Mouse (Mus musculus) layer of hippocampus, adult 2 months (tissue): Measurements from ENCODE around the gene Dennd6a. TPM values are rescaled to one million over a fixed set of nuclear protein-coding genes. Genes with fewer than 3 reads are reported as not detected.
A peak's percentile ranks its signal among the peaks of the same experiment; 100 is the strongest.

Experiments
- DNase-seq, 2 experiments: peaks; one replicate each; pipeline ENCODE4 v3.0.0; 2022; ENCODE audit warnings: low spot score in 2 of 2
- H3K27ac ChIP-seq: fragments of 200-600 bp; 2 replicates; pipeline ENCODE4 v1.8.1; 2022
- H3K4me3 ChIP-seq: fragments of 200-600 bp; 2 replicates; pipeline ENCODE4 v1.8.1; 2022; ENCODE audit warnings: mild to moderate bottlenecking
- CTCF ChIP-seq: fragments of 200-600 bp; conservative IDR thresholded peaks from 2 replicates; pipeline ENCODE4 v1.8.1; 2022; ENCODE audit warnings: antibody characterized with exemption, mild to moderate bottlenecking, moderate library complexity
- total RNA-seq, 2 experiments: library from RNA; stranded (reverse); gene quantifications; 2 replicates each; pipeline ENCODE4 v1.2.3; 2021

The Dennd6a gene
- total RNA-seq, 2 experiments from 2014 or later, result 24.0 to 26.3 TPM

- TF ChIP-seq CTCF, result no peak
- DNase-seq, result no peak
- Histone ChIP-seq H3K4me3 (no peak overlapping the region), H3K27ac (no peak overlapping the region)
These were observed 25.9 kb upstream of the Dennd6a start for GRCm38 (mm10) chr14:26547516-26548488.

- DNase-seq, result no peak
- no peak for TF ChIP-seq CTCF
- H3K4me3 ChIP-seq, result no peak overlapping the region
- no peak overlapping the region for H3K27ac ChIP-seq
These were observed 22.9 kb upstream of the Dennd6a start for GRCm38 (mm10) chr14:26550712-26551111.

DNA sequence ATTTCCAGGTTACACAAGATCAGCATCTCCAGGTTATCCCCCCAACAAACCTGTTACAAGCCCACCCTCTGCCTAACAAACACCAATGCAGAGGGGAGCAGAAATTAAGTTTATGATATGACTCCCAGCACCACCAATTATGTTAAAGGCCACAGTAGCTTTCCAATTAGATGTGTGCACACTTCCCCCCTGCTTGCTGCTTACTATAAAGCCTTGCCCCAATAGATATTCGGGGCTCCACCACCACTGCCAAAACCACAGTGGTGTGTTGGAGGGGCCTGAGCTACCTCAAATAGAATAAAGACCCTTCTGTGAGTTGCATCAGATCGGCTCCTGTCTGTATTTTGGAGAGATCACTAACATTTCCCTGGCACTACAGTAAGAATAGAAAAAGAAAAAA is 21.2 kb upstream of the Dennd6a start:
- TF ChIP-seq CTCF, result no peak
- H3K27ac ChIP-seq, result no peak overlapping the region
- H3K4me3 ChIP-seq, result no peak overlapping the region
- no peak for DNase-seq

- Histone ChIP-seq H3K27ac (no peak overlapping the region), H3K4me3 (no peak overlapping the region)
- no peak for DNase-seq
- no peak for TF ChIP-seq CTCF
These were observed 20.8 kb upstream of the Dennd6a start for GRCm38 (mm10) chr14:26552853-26553252.

- no peak for DNase-seq
- Histone ChIP-seq H3K4me3 (no peak overlapping the region), H3K27ac (no peak overlapping the region)
- no peak for TF ChIP-seq CTCF
These were observed 16.1 kb upstream of the Dennd6a start for GRCm38 (mm10) chr14:26557581-26557980.

GRCm38 (mm10) chr14:26558536-26558935 is 15.1 kb upstream of the Dennd6a start:
- DNase-seq, result no peak
- no peak for TF ChIP-seq CTCF
- Histone ChIP-seq H3K4me3 (no peak overlapping the region), H3K27ac (no peak overlapping the region)

GRCm38 (mm10) chr14:26562247-26562646 is 11.4 kb upstream of the Dennd6a start:
- DNase-seq, result no peak
- H3K27ac ChIP-seq, result no peak overlapping the region
- TF ChIP-seq CTCF, result no peak
- H3K4me3 ChIP-seq, result no peak overlapping the region

GRCm38 (mm10) chr14:26569880-26570279 is 3.8 kb upstream of the Dennd6a start:
- no peak for TF ChIP-seq CTCF
- H3K4me3 ChIP-seq, result no peak overlapping the region
- peak; percentile 19 to 52 for DNase-seq
- H3K27ac ChIP-seq, result no peak overlapping the region

- no peak overlapping the region for H3K27ac ChIP-seq
- H3K4me3 ChIP-seq, result no peak overlapping the region
- DNase-seq, result no peak
- no peak for TF ChIP-seq CTCF
These were observed 1.5 kb upstream of the Dennd6a start for GRCm38 (mm10) chr14:26571951-26572675.

- no peak overlapping the region for H3K27ac ChIP-seq
- no peak overlapping the region for H3K4me3 ChIP-seq
- TF ChIP-seq CTCF, result no peak
- no peak for DNase-seq
These were observed 2.7 kb downstream of the Dennd6a start for GRCm38 (mm10) chr14:26576255-26576780.

GRCm38 (mm10) chr14:26578791-26579191 is 5.1 kb downstream of the Dennd6a start:
- Histone ChIP-seq H3K27ac (peak overlapping the region; percentile 100), H3K4me3 (peak overlapping the region; percentile 99)
- DNase-seq, result no peak
- TF ChIP-seq CTCF, result no peak

- TF ChIP-seq CTCF, result no peak
- peak overlapping the region; percentile 100 for H3K27ac ChIP-seq
- peak; percentile 85 to 86 for DNase-seq
- peak overlapping the region; percentile 99 for H3K4me3 ChIP-seq
These were observed 6.0 kb downstream of the Dennd6a start for GRCm38 (mm10) chr14:26579346-26580343.
